Mouse (Mus musculus) heart, embryonic 15.5 days (tissue): ENCODE data around the gene Cpsf6. TPM values are rescaled to one million over a fixed set of nuclear protein-coding genes. Genes with fewer than 3 reads are reported as not detected.

ENCODE experiments used
- ATAC-seq: fragments of 200-750 bp; cut with Nextera tagmentation; replicated peaks from 2 replicates; pipeline ENCODE4 v1.8.0; 2017; ENCODE audit warnings: low read depth, moderate TSS enrichment; ENCODE audit not compliant: insufficient number of reproducible peaks, insufficient read depth, low FRiP score
- H3K27ac ChIP-seq: fragments of 300-500 bp; sonication (generic); 2 replicates; pipeline ENCODE4 v1.5.1; 2015; ENCODE audit warnings: mild to moderate bottlenecking, inconsistent platforms
- H3K27me3 ChIP-seq: fragments of 300-500 bp; sonication (generic); 2 replicates; pipeline ENCODE4 v1.6.1; 2015; ENCODE audit warnings: inconsistent platforms
- H3K36me3 ChIP-seq: fragments of 300-500 bp; sonication (generic); 2 replicates; pipeline ENCODE4 v1.6.1; 2015; ENCODE audit warnings: mild to moderate bottlenecking, inconsistent platforms
- H3K4me1 ChIP-seq: fragments of 300-500 bp; sonication (generic); replicated peaks from 2 replicates; pipeline ENCODE4 v1.6.1; 2015; ENCODE audit warnings: inconsistent platforms
- H3K4me2 ChIP-seq: fragments of 300-500 bp; sonication (generic); 2 replicates; pipeline ENCODE4 v1.6.1; 2015; ENCODE audit warnings: inconsistent platforms, mild to moderate bottlenecking, moderate library complexity
- H3K4me3 ChIP-seq: fragments of 300-500 bp; sonication (generic); 2 replicates; pipeline ENCODE4 v1.5.1; 2015; ENCODE audit warnings: mild to moderate bottlenecking, inconsistent platforms
- H3K9ac ChIP-seq: fragments of 300-500 bp; sonication (generic); 2 replicates; pipeline ENCODE4 v1.6.1; 2015; ENCODE audit warnings: mild to moderate bottlenecking, inconsistent platforms
- H3K9me3 ChIP-seq: fragments of 300-500 bp; sonication (generic); replicated peaks from 2 replicates; pipeline ENCODE4 v1.6.1; 2016; ENCODE audit warnings: inconsistent platforms
- WGBS: fragments of 180-500 bp; shearing (Covaris S2); methylation state at CpG from one replicate; pipeline ENCODE4 v1.1.7; 2015; ENCODE audit warnings: mixed read lengths; 5-methylcytosine and 5-hydroxymethylcytosine counted together
- polyA plus RNA-seq: library from polyadenylated mRNA; unstranded; fragments of >200 nt; fragmentation: Nextera tagmentation; extraction: Ambion mirVana; gene quantifications from 2 replicates; pipeline ENCODE4 v1.2.1, GENCODE M21; 2015

Cpsf6 gene
- polyA plus RNA-seq = 78.5 and 85.9 TPM in 2 replicates

- no peaks in the 10 kb centered on the region for H3K9me3 ChIP-seq
- ATAC-seq = no peak
- H3K36me3 ChIP-seq = no peaks in the 10 kb centered on the region
- no peak within 1 kb of the TSS for H3K4me3 ChIP-seq
- 77% methylated on average over 6 of the region's 6 CpGs for WGBS
- H3K4me2 ChIP-seq = no peak within 1 kb of the TSS
- peaks cover 4% of the 10 kb centered on the region for H3K4me1 ChIP-seq
- H3K27ac ChIP-seq = no peak within 1 kb of the TSS
- H3K27me3 ChIP-seq = no peaks in the 10 kb centered on the region
- H3K9ac ChIP-seq = no peak within 1 kb of the TSS
Measured at GRCm38 (mm10) chr10:117379908-117380307, at the start of gene Cpsf6. Gene Cpsf6 (minus strand): TSS chr10:117380015.

DNA sequence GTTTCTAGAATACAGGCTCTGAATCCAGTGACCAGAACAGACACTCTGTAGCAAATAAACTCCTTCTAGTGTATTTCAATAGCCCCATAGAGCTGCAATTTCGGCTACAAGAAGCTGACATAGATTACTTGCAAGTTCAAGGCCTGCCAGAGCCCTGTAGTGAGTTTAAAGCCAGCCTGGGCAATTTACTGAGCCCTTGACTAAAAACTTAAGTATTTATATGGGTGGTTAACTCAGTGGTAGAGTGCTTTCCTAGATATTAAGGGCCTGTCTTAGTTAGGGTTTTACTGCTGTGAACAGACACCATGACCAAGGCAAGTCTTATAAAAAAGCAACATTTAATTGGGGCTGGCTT lies 46.8 kb upstream of the Cpsf6 start:
- Histone ChIP-seq H3K27ac (no peak overlapping the region), H3K4me1 (no peaks in the 10 kb centered on the region), H3K9me3 (no peaks in the 10 kb centered on the region), H3K4me2 (no peak overlapping the region), H3K9ac (no peak overlapping the region), H3K4me3 (no peak overlapping the region), H3K27me3 (no peaks in the 10 kb centered on the region), H3K36me3 (no peaks in the 10 kb centered on the region)
- ATAC-seq = no peak
- 73% methylated on average over 1 of the region's 1 CpGs for WGBS

DNA sequence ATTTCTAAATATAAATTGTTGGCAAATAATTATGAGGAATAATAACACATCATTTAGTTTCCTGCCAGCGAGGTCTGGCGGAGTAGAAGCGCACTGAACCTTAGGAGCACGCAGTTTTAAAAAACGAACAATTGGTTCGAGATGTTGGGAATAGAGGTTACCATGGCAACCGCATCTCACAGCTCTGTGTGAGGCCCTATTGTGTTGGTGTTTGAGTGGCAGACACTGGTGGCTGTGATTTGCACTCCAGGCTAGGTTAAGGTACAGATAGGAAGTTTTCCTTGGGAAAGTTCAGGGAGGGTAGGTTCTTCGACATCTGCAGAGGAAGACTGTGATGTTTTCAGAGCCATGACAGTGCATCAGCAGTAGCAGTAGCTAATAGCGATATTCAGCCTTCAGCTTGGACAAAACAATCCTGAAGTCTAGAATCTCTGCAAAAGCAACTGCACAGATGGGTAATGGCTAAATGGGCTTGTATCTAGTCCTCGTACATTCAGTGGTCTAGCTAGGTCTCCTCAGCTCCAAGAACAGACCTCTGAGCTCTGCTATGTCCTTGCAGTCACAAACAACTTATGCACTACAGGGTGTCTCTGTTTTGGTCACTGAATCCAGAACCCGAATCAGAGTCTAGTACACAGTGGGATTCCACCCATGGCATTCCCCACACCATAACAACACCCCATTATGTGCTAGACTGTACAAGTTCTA lies 46.2 kb upstream of the Cpsf6 start:
- H3K9me3 ChIP-seq = no peaks in the 10 kb centered on the region
- H3K36me3 ChIP-seq = no peaks in the 10 kb centered on the region
- no peak overlapping the region for H3K27ac ChIP-seq
- H3K4me2 ChIP-seq = no peak overlapping the region
- no peak overlapping the region for H3K9ac ChIP-seq
- ATAC-seq = no peak
- no peak overlapping the region for H3K4me3 ChIP-seq
- H3K4me1 ChIP-seq = no peaks in the 10 kb centered on the region
- H3K27me3 ChIP-seq = no peaks in the 10 kb centered on the region
- whole genome bisulfite sequencing = 59% methylated on average over 11 of the region's 11 CpGs

DNA sequence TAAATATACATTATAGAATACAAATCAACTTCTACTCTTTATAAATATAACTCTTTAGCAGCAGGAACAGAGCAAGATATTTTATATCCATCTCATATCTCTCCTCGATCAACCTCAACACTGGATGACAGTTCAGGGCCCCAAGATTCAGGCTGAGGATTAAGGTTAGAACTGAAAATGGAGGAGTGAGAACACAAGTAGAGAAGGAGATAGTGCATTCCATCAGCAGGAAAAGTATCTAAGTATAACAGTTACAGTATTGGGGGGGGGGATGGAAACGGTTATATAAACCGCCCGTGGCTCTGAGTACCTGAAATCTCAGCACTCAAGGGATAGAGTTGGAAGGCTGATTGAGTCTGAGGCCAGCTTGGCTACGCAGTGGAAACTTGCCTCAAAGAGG lies 45.2 kb upstream of the Cpsf6 start:
- no peaks in the 10 kb centered on the region for H3K9me3 ChIP-seq
- H3K36me3 ChIP-seq = no peaks in the 10 kb centered on the region
- no peaks in the 10 kb centered on the region for H3K4me1 ChIP-seq
- H3K9ac ChIP-seq = no peak overlapping the region
- no peak overlapping the region for H3K4me2 ChIP-seq
- 93% methylated on average over 5 of the region's 5 CpGs for WGBS
- H3K27me3 ChIP-seq = no peaks in the 10 kb centered on the region
- no peak for ATAC-seq
- H3K27ac ChIP-seq = no peak overlapping the region
- H3K4me3 ChIP-seq = no peak overlapping the region

DNA sequence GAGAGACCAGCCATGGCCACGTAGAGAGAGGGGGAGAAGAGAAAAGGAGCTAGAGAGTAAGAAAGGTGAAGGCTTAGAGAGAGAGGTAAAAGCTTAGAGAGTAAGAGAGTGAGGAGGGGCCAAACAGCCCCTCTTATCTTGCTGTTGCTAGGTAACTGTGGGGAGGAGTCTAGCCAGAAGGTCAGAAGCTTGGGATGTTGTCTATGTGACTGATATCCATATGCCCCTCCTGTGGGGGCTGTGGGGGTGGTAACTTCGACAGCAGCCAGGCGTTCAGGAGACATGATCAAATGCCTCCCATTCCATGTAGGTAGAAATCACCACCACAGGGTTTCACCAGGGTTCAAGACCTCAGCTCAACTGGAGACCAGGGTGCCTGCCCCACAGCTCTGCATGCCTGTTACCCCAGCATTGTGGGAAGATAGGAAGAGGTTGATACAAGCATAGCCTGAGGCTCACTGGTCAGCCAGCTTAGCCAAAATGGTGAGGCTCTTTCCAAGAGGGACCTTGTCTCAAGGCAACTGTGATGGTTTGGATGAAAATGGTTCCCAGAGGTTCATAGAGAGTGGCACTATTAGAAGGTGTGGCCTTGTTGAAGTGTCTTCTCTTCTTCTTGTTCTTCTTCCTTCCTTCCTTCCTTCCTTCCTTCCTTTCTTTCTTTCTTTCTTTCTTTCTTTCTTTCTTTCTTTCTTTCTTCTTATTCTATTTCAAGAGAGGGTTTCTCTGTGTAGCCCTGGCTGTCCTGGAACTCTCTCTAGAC lies 44.5 kb upstream of the Cpsf6 start:
- ATAC-seq = no peak
- 50% methylated on average over 3 of the region's 3 CpGs for WGBS
- no peak overlapping the region for H3K27ac ChIP-seq
- H3K9ac ChIP-seq = no peak overlapping the region
- H3K36me3 ChIP-seq = no peaks in the 10 kb centered on the region
- H3K4me1 ChIP-seq = no peaks in the 10 kb centered on the region
- no peaks in the 10 kb centered on the region for H3K9me3 ChIP-seq
- no peaks in the 10 kb centered on the region for H3K27me3 ChIP-seq
- no peak overlapping the region for H3K4me3 ChIP-seq
- no peak overlapping the region for H3K4me2 ChIP-seq

DNA sequence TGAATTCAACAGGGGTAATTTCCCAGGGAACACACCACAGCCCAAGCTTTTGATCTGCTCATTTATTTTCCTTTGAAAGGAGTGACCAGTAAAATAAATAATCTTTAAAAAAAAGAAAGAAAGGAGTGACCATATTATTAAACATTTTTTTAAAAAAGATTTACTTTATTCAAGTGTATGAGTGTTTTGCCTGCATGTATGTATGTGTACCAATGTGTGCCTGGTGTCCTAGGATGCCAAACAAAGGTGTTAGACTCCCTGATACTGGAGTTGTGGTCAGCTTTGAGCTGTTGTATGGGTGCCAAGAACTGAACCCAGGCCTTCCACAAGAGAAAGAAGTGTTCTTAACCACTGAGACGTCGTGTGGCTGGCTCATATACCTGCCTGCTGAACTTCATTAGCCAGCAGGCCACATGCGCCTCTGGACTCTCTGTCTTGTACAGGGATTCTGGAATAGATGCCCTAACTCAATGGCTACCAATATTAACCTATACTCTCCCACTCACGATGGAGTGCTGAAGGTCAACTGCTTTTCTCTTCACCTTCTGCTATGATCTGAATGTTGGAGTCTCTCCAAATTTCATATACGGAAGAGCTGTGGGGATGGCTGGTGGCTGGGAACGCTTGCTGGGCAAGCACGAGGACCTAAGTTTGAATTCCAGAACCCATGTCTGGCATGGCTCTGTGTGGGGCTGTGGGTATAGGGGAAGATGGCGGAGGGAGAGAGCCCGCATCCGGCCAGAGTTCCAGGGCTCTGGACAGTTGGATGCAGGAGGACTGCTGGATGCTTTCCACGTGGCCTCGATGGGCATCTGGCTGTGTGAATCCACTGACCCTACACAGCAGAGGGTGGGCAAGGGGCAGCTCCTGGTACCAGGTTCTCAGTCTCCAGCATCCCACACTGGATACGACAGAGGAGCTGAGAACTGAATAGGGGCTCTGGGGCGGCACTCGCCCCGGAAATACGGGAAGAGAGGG lies 43.5 kb upstream of the Cpsf6 start:
- ATAC-seq = no peak
- WGBS = 75% methylated on average over 17 of the region's 17 CpGs

GRCm38 (mm10) chr10:117422174-117422808 lies 42.5 kb upstream of the Cpsf6 start:
- 76% methylated on average over 6 of the region's 6 CpGs for WGBS
- Histone ChIP-seq H3K4me2 (no peak overlapping the region), H3K4me3 (no peak overlapping the region), H3K9ac (no peak overlapping the region), H3K9me3 (no peaks in the 10 kb centered on the region), H3K27me3 (no peaks in the 10 kb centered on the region), H3K27ac (no peak overlapping the region), H3K36me3 (no peaks in the 10 kb centered on the region), H3K4me1 (peaks cover 10% of the 10 kb centered on the region)
- ATAC-seq = no peak

More for the DNA sequence above, 43.5 kb upstream of the Cpsf6 start:
- peaks cover 4% of the 10 kb centered on the region for H3K4me1 ChIP-seq
- H3K4me3 ChIP-seq = no peak overlapping the region
- no peak overlapping the region for H3K4me2 ChIP-seq
- no peak overlapping the region for H3K27ac ChIP-seq
- H3K9me3 ChIP-seq = no peaks in the 10 kb centered on the region
- H3K9ac ChIP-seq = no peak overlapping the region
- no peaks in the 10 kb centered on the region for H3K36me3 ChIP-seq
- H3K27me3 ChIP-seq = no peaks in the 10 kb centered on the region

- H3K9me3 ChIP-seq = no peaks in the 10 kb centered on the region
- H3K36me3 ChIP-seq = no peaks in the 10 kb centered on the region
- no peaks in the 10 kb centered on the region for H3K27me3 ChIP-seq
- no peak for ATAC-seq
- H3K4me3 ChIP-seq = no peak overlapping the region
- no peak overlapping the region for H3K9ac ChIP-seq
- H3K4me1 ChIP-seq = peaks cover 14% of the 10 kb centered on the region
- no peak overlapping the region for H3K4me2 ChIP-seq
- WGBS = 79% methylated on average over 7 of the region's 7 CpGs
- no peak overlapping the region for H3K27ac ChIP-seq
Measured at GRCm38 (mm10) chr10:117421283-117422107, 41.7 kb upstream of the Cpsf6 start.

DNA sequence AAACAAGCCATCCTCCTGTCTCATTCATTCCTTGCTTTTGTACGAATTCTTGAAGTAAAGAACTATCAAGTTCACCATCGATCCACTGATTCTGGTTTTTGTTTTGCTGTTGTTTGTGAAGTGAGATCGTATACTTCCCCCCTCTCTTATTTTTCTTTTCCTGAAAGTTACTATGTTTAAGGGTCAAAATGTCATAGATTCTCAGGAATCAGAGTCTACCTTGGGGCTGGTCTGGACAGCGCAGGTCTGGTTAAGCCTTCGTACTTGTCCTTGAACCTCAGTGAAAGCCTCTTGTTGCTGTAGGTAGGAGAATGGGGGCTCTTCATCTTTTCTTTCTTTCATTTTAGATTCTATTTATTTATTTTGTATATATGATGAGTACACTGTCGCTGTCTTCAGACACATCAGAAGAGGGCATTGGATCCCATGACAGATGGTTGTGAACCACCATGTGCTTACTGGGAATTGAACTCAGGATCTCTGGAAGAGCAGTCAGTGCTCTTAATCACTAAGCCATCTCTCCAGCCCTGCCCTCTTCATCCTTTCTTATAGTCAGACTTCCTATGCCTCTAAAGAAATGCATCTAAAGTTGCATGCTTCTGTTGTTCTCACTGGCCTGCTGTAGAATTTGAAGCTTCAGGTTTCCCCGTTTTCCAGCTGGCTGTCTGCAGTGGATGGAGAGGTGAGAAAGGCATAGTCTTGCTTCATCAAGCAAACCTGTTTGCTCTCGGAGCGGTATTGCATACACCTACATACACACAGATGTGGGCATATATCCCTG lies 40.9 kb upstream of the Cpsf6 start:
- H3K9ac ChIP-seq = no peak overlapping the region
- no peak overlapping the region for H3K4me2 ChIP-seq
- H3K4me1 ChIP-seq = peaks cover 14% of the 10 kb centered on the region
- 81% methylated on average over 9 of the region's 9 CpGs for WGBS
- H3K27ac ChIP-seq = no peak overlapping the region
- ATAC-seq = no peak
- H3K36me3 ChIP-seq = no peaks in the 10 kb centered on the region
- no peaks in the 10 kb centered on the region for H3K27me3 ChIP-seq
- no peak overlapping the region for H3K4me3 ChIP-seq
- no peaks in the 10 kb centered on the region for H3K9me3 ChIP-seq
